Mouse (Mus musculus) erythroblast, embryonic 14.5 days (primary cell): Measurements from ENCODE around the gene Loxl1.

ENCODE experiments used
- GATA1 ChIP-seq: IDR thresholded peaks from 2 replicates; pipeline ENCODE4 v1.6.1; 2012; ENCODE audit warnings: low read length, inconsistent platforms, mixed read lengths
- TAL1 ChIP-seq: IDR thresholded peaks from 3 replicates; pipeline ENCODE4 v1.6.1; 2012; ENCODE audit warnings: low read length, inconsistent platforms, mixed read lengths

GRCm38 (mm10) chr9:58299356-58299799 is 13.6 kb downstream of the Loxl1 start:
- TF ChIP-seq GATA1: no peak
- TF ChIP-seq TAL1: no peak
